Mouse (Mus musculus) B cell, adult 62 days (primary cell): ENCODE measurements around the gene Thyn1. TPM values are rescaled to one million over a fixed set of nuclear protein-coding genes. Genes with fewer than 3 reads are reported as not detected.

ENCODE experiments used
- total RNA-seq: library from RNA; stranded (reverse); gene quantifications from 4 replicates; pipeline ENCODE4 v1.2.4, GENCODE M21; 2023

The Thyn1 gene
- 5.5 to 7.3 TPM (median 5.7 TPM) in 4 replicates for total RNA-seq

GRCm38 (mm10) chr9:26999461-27000395 lies at the start of gene Thyn1, which contains the start of gene Acad8:
Gene Thyn1 (plus strand): TSS chr9:26999710.
Gene Acad8 (minus strand): TSS chr9:26999566.

GRCm38 (mm10) chr9:27029828-27030762 lies 30.6 kb downstream of the Thyn1 start, which contains the start of the genes Vps26b and Ncapd3:
Gene Vps26b (minus strand): TSS chr9:27030065.
Gene Ncapd3 (plus strand): TSS chr9:27030175.

Other genes starting within 250 kb of the Thyn1 start
- not detected in 4 replicates for gene Glb1l2, start 193.2 kb upstream of the Thyn1 start, total RNA-seq
- not detected in 4 replicates for gene Glb1l3, start 138.8 kb upstream of the Thyn1 start, total RNA-seq
- gene Gm1110, start 76.6 kb upstream of the Thyn1 start, total RNA-seq: not detected in 4 replicates
- 6.5 to 8.0 TPM (median 7.3 TPM) in 4 replicates for gene Acad8, start 144 bp upstream of the Thyn1 start, total RNA-seq
- gene Vps26b, start 30.4 kb downstream of the Thyn1 start, total RNA-seq: 1.7 to 2.7 TPM (median 2.4 TPM) in 4 replicates
- gene Ncapd3, start 30.5 kb downstream of the Thyn1 start, total RNA-seq: 14.1 to 20.1 TPM (median 18.2 TPM) in 4 replicates
- not detected in 4 replicates for gene Jam3, start 155.7 kb downstream of the Thyn1 start, total RNA-seq